Mouse (Mus musculus) erythroid progenitor cell, adult 5-6 weeks (primary cell): ENCODE data around the gene Manf. TPM values are rescaled to one million over a fixed set of nuclear protein-coding genes. Genes with fewer than 3 reads are reported as not detected.

Experiments
- ATAC-seq: replicated peaks from 2 replicates; pipeline ENCODE4 v1.8.0; 2016; ENCODE audit warnings: moderate number of reproducible peaks, mild to moderate bottlenecking, moderate TSS enrichment, inconsistent platforms; ENCODE audit not compliant: poor library complexity, low FRiP score, severe bottlenecking
- total RNA-seq, 2 experiments: library from RNA; stranded (forward) in 1 of 2; stranded (reverse) in 1 of 2; fragments of 150-400 nt in 1 of 2; fragments of 186-747, 209-891 nt in 1 of 2; gene quantifications; 2 replicates each; pipeline versions ENCODE4 v1.2.3 to v1.2.4; 2015 to 2017; ENCODE audit warnings: low replicate concordance in 2 of 2

Gene Manf
- total RNA-seq (2015; ENCODE audit: low replicate concordance) (275 and 310 TPM in 2 replicates), total RNA-seq (2017; ENCODE audit: low replicate concordance) (164 and 219 TPM in 2 replicates)

DNA sequence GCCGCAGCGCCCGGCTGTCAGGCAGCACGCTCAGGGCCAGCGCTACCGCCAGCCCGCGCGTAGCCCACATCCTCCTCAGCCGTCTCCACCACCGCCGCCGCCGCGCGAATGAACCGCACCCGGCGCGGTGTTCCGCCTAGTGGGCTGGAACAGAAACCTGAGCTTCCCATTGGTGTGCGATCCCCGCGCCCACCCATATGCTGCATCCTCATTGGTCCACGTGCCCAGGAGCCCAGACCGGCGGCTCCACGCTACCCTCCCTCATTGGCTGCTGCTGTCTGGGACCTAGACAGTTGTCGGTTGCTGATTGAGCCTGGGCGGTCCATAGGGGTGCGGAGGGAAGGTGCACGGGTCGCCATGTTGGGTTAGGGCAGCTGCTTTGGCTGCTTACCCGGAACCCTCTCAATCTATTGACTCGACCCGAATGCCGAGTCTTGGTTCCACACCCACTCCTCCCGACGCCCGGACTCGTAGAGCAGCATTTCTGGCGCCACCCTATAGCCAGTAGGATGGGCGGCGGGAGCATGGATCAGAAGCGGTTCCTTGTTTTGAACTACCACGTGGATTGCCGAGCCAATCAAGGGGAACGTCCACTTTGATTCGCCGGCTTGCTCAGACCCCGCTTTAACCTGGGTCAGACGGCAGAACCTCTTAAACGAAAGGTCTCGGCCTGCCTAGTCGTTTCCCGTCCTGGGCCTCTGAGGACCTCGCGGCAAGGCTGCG lies at the start of gene Manf:
Gene Manf (minus strand): TSS at position 151 of the 723 bp plus-strand sequence.
- peak; percentile 86 for ATAC-seq

DNA sequence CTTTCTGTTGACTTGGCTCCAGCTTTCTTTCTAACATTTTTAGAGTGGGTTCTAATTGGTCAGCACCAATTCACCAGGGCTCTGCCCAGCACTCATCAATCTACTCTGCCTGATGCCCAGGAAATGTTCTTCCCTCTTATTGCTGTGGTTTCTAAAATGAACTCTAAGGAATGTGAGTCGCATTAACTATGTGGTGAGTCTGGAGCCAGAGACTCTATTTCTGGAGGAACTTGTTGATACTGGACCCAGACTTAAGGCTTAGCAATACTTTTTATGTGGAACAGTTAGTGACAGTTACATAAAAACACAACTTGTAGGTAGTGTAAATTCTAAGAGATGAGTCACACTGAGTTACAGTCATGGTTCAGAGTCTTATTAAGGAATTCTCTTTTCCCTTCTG lies 43.2 kb upstream of the Manf start:
- no peak for ATAC-seq

- no peak for ATAC-seq
These were observed 23.1 kb upstream of the Manf start for GRCm38 (mm10) chr9:106914878-106915277.

DNA sequence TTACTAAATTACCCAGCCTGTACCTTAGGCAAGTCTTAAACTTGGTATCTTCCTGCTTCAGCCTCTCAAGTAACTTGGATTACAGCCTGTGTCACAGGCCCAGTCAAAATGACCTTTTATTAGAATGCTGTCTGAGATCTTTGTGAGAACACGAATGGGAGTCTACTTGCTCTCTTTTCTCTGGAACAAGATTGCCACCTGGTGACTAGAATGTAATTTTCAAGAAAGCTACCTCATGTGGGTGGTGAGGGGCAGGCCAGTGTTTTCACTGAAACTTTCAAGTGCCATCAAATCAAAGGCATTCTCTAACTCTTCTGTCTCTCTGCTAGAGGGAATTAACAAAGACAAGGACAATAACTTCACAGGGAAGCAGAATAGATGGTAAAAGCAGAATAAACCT lies 22.0 kb upstream of the Manf start:
- no peak for ATAC-seq

DNA sequence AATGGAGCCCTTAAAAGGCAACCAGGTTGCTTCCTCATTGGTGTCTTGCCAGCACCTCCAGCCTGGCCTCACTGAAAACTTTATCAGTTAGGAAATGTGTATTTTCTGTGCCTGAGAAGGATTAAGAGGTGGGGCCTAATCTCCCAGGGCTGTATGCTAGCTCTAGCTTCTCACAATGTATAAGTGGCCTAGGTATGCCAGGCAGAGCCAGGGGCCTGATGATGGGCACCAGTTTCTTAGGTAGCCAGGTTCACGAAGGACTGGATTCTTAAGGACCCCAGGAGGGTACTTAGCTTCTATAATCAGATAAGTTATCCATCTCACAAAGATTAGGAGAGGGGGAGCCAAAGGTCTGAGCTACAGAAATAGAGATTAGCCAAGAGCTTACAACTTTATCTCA lies 19.8 kb upstream of the Manf start:
- ATAC-seq: no peak

DNA sequence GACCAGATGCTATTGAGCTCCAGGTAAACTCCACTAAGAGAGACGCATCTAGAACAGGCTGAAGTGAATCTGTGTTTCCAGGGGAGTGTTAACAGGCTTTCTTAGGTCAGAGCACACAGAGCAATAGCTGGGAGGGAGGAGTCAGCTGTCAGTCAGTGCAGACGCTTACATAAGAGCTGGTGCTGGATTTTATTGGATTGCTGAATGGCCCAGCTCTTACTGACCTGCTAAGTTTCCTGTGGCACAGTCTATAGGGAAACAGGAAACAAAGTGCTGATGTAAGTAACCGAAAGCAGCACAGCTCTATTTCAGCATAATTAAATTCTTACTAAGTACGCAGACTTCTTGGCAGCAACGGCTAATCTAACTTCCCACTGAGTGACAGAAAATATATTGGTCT lies 16.9 kb upstream of the Manf start:
- no peak for ATAC-seq

GRCm38 (mm10) chr9:106908174-106908573 lies 16.4 kb upstream of the Manf start:
- no peak for ATAC-seq

GRCm38 (mm10) chr9:106906597-106906996 lies 14.8 kb upstream of the Manf start:
- ATAC-seq: no peak

DNA sequence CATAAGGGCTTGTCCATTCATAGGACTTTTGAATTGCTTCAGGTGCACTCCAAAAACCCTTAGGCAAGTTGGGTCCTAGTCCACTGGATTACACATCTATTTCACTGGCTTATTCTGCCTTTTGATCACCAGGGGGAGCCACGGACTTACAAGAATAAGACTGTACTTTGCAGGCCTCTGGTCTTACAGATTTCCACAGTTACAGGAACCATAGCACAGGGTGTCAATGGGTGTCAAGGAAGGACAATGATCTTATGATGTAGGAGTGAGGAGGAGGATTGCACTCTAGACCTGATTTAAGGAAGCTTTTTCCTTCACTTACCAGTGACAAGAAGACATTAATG lies 12.0 kb upstream of the Manf start:
- no peak for ATAC-seq

- no peak for ATAC-seq
These were observed 11.5 kb upstream of the Manf start for GRCm38 (mm10) chr9:106903099-106903790.

DNA sequence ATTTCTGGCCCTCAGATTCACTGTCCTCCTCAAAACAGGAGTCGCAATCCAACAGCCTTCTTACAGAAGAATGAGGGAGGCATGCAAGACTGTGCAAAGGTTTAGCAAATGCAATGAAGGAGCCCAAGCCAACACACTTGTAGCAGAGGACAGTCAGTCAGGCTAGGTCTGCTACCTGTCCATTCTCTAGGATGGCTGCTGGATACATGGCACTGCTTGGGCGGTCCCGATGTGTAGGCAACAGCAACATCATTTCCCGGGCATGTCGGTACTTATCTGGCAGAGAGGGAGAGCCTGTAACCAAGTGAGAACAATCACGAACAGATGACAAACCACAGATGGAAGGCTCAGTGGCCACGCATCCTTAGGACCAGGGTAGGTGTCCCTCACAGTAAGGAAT lies 9.8 kb upstream of the Manf start:
- ATAC-seq: no peak

- no peak for ATAC-seq
These were observed 7.1 kb upstream of the Manf start for GRCm38 (mm10) chr9:106898901-106899300.

DNA sequence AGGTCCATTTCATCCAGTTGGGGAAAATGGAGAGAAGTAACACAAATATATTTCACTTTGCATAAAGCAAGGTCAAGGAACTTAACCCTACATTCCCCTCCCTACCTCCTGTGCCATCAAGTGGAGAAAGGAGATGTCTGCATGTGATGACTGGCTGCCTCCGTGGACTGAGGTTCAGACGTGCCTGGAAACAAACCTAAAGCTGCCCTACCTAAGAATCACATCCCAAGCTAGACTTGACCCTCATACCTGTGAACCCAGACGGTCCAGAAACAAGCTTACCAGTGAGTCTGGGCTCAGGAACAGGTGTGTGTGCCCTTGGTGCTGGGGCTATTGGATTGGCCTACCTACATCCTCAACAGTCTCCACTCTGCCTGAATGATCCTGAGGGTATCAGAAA lies 1.5 kb upstream of the Manf start:
- ATAC-seq: no peak

DNA sequence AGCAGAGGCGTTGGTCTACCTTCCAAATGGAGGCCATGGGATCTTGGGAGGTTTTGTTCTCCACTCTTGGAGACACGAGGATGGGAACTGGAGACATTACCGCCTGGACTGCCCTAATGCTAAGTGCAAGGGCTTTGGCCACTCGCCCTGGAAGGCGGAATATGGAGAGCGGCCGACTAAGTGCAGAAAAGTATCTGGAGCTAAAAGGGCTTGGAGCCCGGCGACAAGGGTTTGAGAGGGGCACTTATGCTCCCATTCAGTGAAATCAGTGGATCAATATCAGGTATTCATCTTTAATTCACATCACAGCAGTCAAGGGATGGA lies 735 bp upstream of the Manf start:
- peak; percentile 22 for ATAC-seq

DNA sequence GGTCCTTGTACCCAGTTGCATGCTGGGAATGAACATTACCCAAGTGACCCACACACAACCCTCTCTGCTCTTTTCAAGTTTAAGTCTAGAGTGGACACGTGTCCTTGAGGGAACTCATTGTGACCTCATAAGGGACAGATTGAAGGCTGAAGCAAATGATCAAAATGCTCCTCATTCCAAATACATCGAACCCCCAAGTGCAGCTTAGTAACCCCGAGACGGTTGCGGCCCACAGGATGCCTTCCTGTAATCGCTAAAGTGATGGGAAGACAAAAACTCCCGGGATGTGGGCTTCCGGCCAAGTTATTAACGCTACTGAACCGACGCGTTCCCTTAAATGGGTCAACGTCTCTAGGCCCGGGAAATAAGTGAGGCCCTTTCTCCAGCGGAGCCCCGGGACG lies 438 bp downstream of the Manf start:
- ATAC-seq: no peak

- no peak for ATAC-seq
These were observed 1.1 kb downstream of the Manf start for GRCm38 (mm10) chr9:106890496-106891240.

DNA sequence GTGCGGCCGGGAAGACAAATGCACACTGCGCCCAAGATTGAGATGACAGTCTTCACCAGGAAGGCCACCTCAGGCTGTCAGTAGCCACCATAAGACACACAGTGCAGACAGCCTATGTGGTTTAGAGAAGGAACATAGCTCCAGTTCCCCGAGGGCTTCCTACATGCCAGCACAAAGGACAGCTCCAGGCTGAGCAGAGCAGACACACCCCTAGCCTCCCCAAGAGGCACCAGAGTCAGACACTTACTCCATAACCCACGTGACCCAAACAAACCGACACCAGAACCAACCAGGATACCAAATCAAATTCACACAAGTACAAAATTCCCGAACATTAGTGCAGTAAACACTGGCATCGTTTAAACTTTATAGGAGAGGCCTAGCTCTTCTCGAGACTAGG lies 2.5 kb downstream of the Manf start:
- no peak for ATAC-seq

DNA sequence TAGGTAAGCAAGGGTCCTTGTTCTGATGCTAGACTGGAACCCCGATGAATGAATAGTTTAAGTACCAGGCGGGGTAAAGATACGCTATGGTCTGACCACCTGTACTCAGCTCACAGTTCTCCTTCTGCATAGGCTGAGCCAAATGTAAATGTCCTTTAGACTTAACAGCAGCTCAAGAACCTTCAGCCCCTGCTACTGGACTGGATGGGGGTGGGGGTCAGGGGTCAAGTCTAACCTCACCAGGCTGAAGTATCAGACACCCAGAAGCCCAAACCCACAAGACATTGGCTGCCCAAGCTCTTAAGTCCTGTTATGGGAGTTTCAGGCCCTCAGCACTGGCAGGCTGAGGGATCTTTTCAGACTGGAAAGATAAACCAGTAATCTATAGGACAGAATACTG lies 3.4 kb downstream of the Manf start:
- ATAC-seq: no peak

DNA sequence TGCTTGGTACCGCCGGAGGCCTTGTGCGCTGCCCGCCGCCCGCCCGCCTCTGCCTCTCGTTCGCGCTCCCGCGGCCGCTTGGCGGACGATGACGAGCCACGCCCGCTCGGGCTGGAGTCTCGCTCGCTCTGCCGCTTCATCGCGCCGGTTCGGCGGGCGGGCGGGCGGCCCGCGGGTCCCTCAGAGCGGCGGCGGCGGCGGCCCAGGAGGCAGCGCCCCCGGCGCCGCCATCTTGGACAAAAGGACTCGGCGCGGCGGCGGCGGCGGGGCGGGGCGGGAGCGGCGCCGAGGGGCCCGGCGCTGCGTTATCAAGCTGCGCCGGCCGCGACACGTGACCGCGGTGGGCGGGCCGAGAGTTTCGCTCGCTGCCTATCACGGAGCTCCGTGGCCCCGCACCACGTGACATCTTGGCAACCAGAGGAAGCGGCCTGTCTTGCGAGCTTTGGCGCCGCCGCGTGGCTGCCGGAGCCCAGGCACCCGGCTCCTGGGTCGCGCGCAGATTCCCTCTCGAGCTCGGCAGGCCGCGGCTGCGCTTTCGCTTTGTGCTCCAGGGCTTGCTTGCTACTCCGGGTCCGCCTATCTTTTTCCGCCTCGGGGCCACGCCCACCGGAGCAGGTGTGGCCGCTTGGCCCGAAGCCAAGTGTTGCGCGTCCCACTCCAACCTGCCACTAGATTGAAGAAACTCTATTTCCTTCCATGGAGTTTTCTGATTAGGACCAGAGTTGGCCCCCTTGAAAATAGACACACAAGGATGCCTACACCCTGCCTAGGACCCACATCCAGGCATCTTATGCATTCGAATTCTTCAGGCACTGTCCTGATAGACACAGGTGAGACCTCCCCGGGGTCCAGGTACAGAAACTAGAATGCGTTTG lies 4.7 kb downstream of the Manf start, which contains the start of gene Rbm15b:
Gene Rbm15b (minus strand): TSS at position 601 of the 875 bp plus-strand sequence.
- ATAC-seq: peak; percentile 77
